Mouse (Mus musculus): Measurements from ENCODE around the gene Ssr2. TPM values are rescaled to one million over a fixed set of nuclear protein-coding genes. Genes with fewer than 3 reads are reported as not detected.

Gene Ssr2
- polyA plus RNA-seq, 1 experiment from 2014 or later, result 184 TPM

- peak; percentile 69 for DNase-seq (ENCODE audit: low spot score)
- peak overlapping the region; percentile 99 for H3K9ac ChIP-seq (replicated peaks; ENCODE audit: low read length)
- H3K36me3 ChIP-seq (replicated peaks; ENCODE audit: control insufficient read depth, insufficient read depth, low read depth, low read length), result no peaks in the 10 kb centered on the region; the same call in 1 of the 2 replicates
- H3K4me1 ChIP-seq (ENCODE audit: control insufficient read depth, insufficient read depth, low read length), result peaks cover 5% of the 10 kb centered on the region; the same call in 1 of the 2 replicates
- no peak; the same call in 1 of the 2 replicates for ATAC-seq (replicated peaks; ENCODE audit: insufficient number of reproducible peaks, low FRiP score, low TSS enrichment, low read depth)
- WGBS, result under 1% methylated on average over 36 of the region's 36 CpGs
- no peaks in the 10 kb centered on the region for H3K27me3 ChIP-seq (ENCODE audit: control insufficient read depth, insufficient read depth, low read length)
- H3K4me3 ChIP-seq (ENCODE audit: low read depth, low read length), result peak overlapping the region; percentile 96
- H3K4me2 ChIP-seq (ENCODE audit: low read depth, low read length), result peak overlapping the region; percentile 92
- peak overlapping the region; percentile 91 for H3K27ac ChIP-seq (replicated peaks; ENCODE audit: low read depth, low read length)
- H3K9me3 ChIP-seq (replicated peaks; ENCODE audit: control insufficient read depth, low read length), result no peaks in the 10 kb centered on the region
Measured at GRCm38 (mm10) chr3:88621537-88622112, 45.9 kb downstream of the Ssr2 start.

- H3K9ac ChIP-seq (replicated peaks; ENCODE audit: low read length), result peak overlapping the region; percentile 99
- under 1% methylated on average over 24 of the region's 24 CpGs for WGBS
- H3K36me3 ChIP-seq (replicated peaks; ENCODE audit: control insufficient read depth, insufficient read depth, low read depth, low read length), result no peaks in the 10 kb centered on the region; the same call in 1 of the 2 replicates
- peak overlapping the region; percentile 91 for H3K27ac ChIP-seq (replicated peaks; ENCODE audit: low read depth, low read length)
- H3K27me3 ChIP-seq (ENCODE audit: control insufficient read depth, insufficient read depth, low read length), result no peaks in the 10 kb centered on the region
- H3K4me1 ChIP-seq (ENCODE audit: control insufficient read depth, insufficient read depth, low read length), result peaks cover 5% of the 10 kb centered on the region; the same call in 1 of the 2 replicates
- no peak for ATAC-seq (replicated peaks; ENCODE audit: insufficient number of reproducible peaks, low FRiP score, low TSS enrichment, low read depth)
- peak; percentile 56 for DNase-seq (ENCODE audit: low spot score)
- peak overlapping the region; percentile 92 for H3K4me2 ChIP-seq (ENCODE audit: low read depth, low read length)
- H3K9me3 ChIP-seq (replicated peaks; ENCODE audit: control insufficient read depth, low read length), result no peaks in the 10 kb centered on the region
- peak overlapping the region; percentile 96 for H3K4me3 ChIP-seq (ENCODE audit: low read depth, low read length)
Measured at GRCm38 (mm10) chr3:88622113-88622940, 46.7 kb downstream of the Ssr2 start.

- DNase-seq (ENCODE audit: low spot score) (peak; percentile 48), ATAC-seq (replicated peaks; ENCODE audit: insufficient number of reproducible peaks, low FRiP score, low TSS enrichment, low read depth) (peak; percentile 25; the same call in 1 of the 2 replicates)
- H3K27ac ChIP-seq (replicated peaks; ENCODE audit: low read depth, low read length), result peak overlapping the region; percentile 91
- peak overlapping the region; percentile 92 for H3K4me2 ChIP-seq (ENCODE audit: low read depth, low read length)
- H3K9ac ChIP-seq (replicated peaks; ENCODE audit: low read length), result peak overlapping the region; percentile 99
- no peaks in the 10 kb centered on the region; the same call in 1 of the 2 replicates for H3K36me3 ChIP-seq (replicated peaks; ENCODE audit: control insufficient read depth, insufficient read depth, low read depth, low read length)
- 0% methylated on average over 4 of the region's 6 CpGs for WGBS
- H3K4me1 ChIP-seq (ENCODE audit: control insufficient read depth, insufficient read depth, low read length), result peaks cover 5% of the 10 kb centered on the region; the same call in 1 of the 2 replicates
- H3K27me3 ChIP-seq (ENCODE audit: control insufficient read depth, insufficient read depth, low read length), result no peaks in the 10 kb centered on the region
- H3K4me3 ChIP-seq (ENCODE audit: low read depth, low read length), result peak overlapping the region; percentile 96
- H3K9me3 ChIP-seq (replicated peaks; ENCODE audit: control insufficient read depth, low read length), result no peaks in the 10 kb centered on the region
Measured at GRCm38 (mm10) chr3:88622941-88623345, 47.3 kb downstream of the Ssr2 start.

GRCm38 (mm10) chr3:88623346-88624135, 47.9 kb downstream of the Ssr2 start:
- Histone ChIP-seq H3K27me3 (ENCODE audit: control insufficient read depth, insufficient read depth, low read length) (no peaks in the 10 kb centered on the region), H3K9me3 (replicated peaks; ENCODE audit: control insufficient read depth, low read length) (no peaks in the 10 kb centered on the region), H3K9ac (replicated peaks; ENCODE audit: low read length) (peak overlapping the region; percentile 99), H3K4me2 (ENCODE audit: low read depth, low read length) (peak overlapping the region; percentile 92), H3K27ac (replicated peaks; ENCODE audit: low read depth, low read length) (peak overlapping the region; percentile 91), H3K36me3 (replicated peaks; ENCODE audit: control insufficient read depth, insufficient read depth, low read depth, low read length) (no peaks in the 10 kb centered on the region; the same call in 1 of the 2 replicates), H3K4me3 (ENCODE audit: low read depth, low read length) (peak overlapping the region; percentile 96), H3K4me1 (ENCODE audit: control insufficient read depth, insufficient read depth, low read length) (peaks cover 5% of the 10 kb centered on the region; the same call in 1 of the 2 replicates)
- DNase-seq (ENCODE audit: low spot score), result peak; percentile 60
- ATAC-seq (replicated peaks; ENCODE audit: insufficient number of reproducible peaks, low FRiP score, low TSS enrichment, low read depth), result no peak
- 6% methylated on average over 15 of the region's 15 CpGs for WGBS

- no peaks in the 10 kb centered on the region; the same call in 1 of the 2 replicates for H3K36me3 ChIP-seq (replicated peaks; ENCODE audit: control insufficient read depth, insufficient read depth, low read depth, low read length)
- WGBS, result 31% methylated on average over 4 of the region's 4 CpGs
- H3K4me1 ChIP-seq (ENCODE audit: control insufficient read depth, insufficient read depth, low read length), result peaks cover 5% of the 10 kb centered on the region; the same call in 1 of the 2 replicates
- H3K27ac ChIP-seq (replicated peaks; ENCODE audit: low read depth, low read length), result peak overlapping the region; percentile 91; the same call in 1 of the 2 replicates
- H3K9me3 ChIP-seq (replicated peaks; ENCODE audit: control insufficient read depth, low read length), result no peaks in the 10 kb centered on the region
- H3K9ac ChIP-seq (replicated peaks; ENCODE audit: low read length), result peak overlapping the region; percentile 99
- H3K4me3 ChIP-seq (ENCODE audit: low read depth, low read length), result peak overlapping the region; percentile 96
- H3K4me2 ChIP-seq (ENCODE audit: low read depth, low read length), result peak overlapping the region; percentile 92
- no peaks in the 10 kb centered on the region for H3K27me3 ChIP-seq (ENCODE audit: control insufficient read depth, insufficient read depth, low read length)
- no peak for ATAC-seq (replicated peaks; ENCODE audit: insufficient number of reproducible peaks, low FRiP score, low TSS enrichment, low read depth)
- DNase-seq (ENCODE audit: low spot score), result no peak
Measured at GRCm38 (mm10) chr3:88624324-88624723, 48.6 kb downstream of the Ssr2 start.

GRCm38 (mm10) chr3:88624951-88625350, 49.3 kb downstream of the Ssr2 start:
- H3K4me1 ChIP-seq (ENCODE audit: control insufficient read depth, insufficient read depth, low read length), result peaks cover 5% of the 10 kb centered on the region; the same call in 1 of the 2 replicates
- no peak for DNase-seq (ENCODE audit: low spot score)
- 52% methylated on average over 2 of the region's 2 CpGs for WGBS
- ATAC-seq (replicated peaks; ENCODE audit: insufficient number of reproducible peaks, low FRiP score, low TSS enrichment, low read depth), result no peak
- no peak overlapping the region for H3K4me3 ChIP-seq (ENCODE audit: low read depth, low read length)
- H3K9me3 ChIP-seq (replicated peaks; ENCODE audit: control insufficient read depth, low read length), result no peaks in the 10 kb centered on the region
- H3K9ac ChIP-seq (replicated peaks; ENCODE audit: low read length), result peak overlapping the region; percentile 99
- H3K4me2 ChIP-seq (ENCODE audit: low read depth, low read length), result no peak overlapping the region
- no peak overlapping the region for H3K27ac ChIP-seq (replicated peaks; ENCODE audit: low read depth, low read length)
- H3K36me3 ChIP-seq (replicated peaks; ENCODE audit: control insufficient read depth, insufficient read depth, low read depth, low read length), result no peaks in the 10 kb centered on the region; the same call in 1 of the 2 replicates
- no peaks in the 10 kb centered on the region for H3K27me3 ChIP-seq (ENCODE audit: control insufficient read depth, insufficient read depth, low read length)

GRCm38 (mm10) chr3:88625531-88625930, 49.9 kb downstream of the Ssr2 start:
- Histone ChIP-seq H3K9ac (replicated peaks; ENCODE audit: low read length) (no peak overlapping the region), H3K4me1 (ENCODE audit: control insufficient read depth, insufficient read depth, low read length) (peaks cover 5% of the 10 kb centered on the region; the same call in 1 of the 2 replicates), H3K27ac (replicated peaks; ENCODE audit: low read depth, low read length) (no peak overlapping the region), H3K36me3 (replicated peaks; ENCODE audit: control insufficient read depth, insufficient read depth, low read depth, low read length) (no peaks in the 10 kb centered on the region; the same call in 1 of the 2 replicates), H3K27me3 (ENCODE audit: control insufficient read depth, insufficient read depth, low read length) (no peaks in the 10 kb centered on the region), H3K4me3 (ENCODE audit: low read depth, low read length) (no peak overlapping the region), H3K4me2 (ENCODE audit: low read depth, low read length) (no peak overlapping the region), H3K9me3 (replicated peaks; ENCODE audit: control insufficient read depth, low read length) (no peaks in the 10 kb centered on the region)
- DNase-seq (ENCODE audit: low spot score), result no peak
- WGBS, result 89% methylated on average over 7 of the region's 7 CpGs
- no peak for ATAC-seq (replicated peaks; ENCODE audit: insufficient number of reproducible peaks, low FRiP score, low TSS enrichment, low read depth)
